Mouse (Mus musculus) hindbrain, postnatal 0 days (tissue): ENCODE results near the gene Retreg1. TPM values are rescaled to one million over a fixed set of nuclear protein-coding genes. Genes with fewer than 3 reads are reported as not detected.

Experiments used
- ATAC-seq: fragments of 200-750 bp; cut with Nextera tagmentation; 2 replicates; pipeline ENCODE4 v1.8.0; 2017; ENCODE audit warnings: mild to moderate bottlenecking, moderate TSS enrichment, moderate library complexity
- DNase-seq: peaks from one replicate; pipeline ENCODE4 v3.0.0-alpha.2; 2015; ENCODE audit warnings: low spot score
- H3K27ac ChIP-seq: fragments of 300-500 bp; sonication (generic); 2 replicates; pipeline ENCODE4 v1.5.1; 2014; ENCODE audit warnings: mild to moderate bottlenecking
- H3K27me3 ChIP-seq: fragments of 300-500 bp; sonication (generic); 2 replicates; pipeline ENCODE4 v1.6.1; 2014; ENCODE audit warnings: low read length, mixed read lengths; ENCODE audit not compliant: insufficient read depth
- H3K36me3 ChIP-seq: fragments of 300-500 bp; sonication (generic); 2 replicates; pipeline ENCODE4 v1.6.1; 2014; ENCODE audit warnings: low read length, mixed read lengths; ENCODE audit not compliant: insufficient read depth
- H3K4me1 ChIP-seq: fragments of 300-500 bp; sonication (generic); 2 replicates; pipeline ENCODE4 v1.6.1; 2014; ENCODE audit warnings: antibody characterized with exemption, low read length, mixed read lengths; ENCODE audit not compliant: insufficient read depth
- H3K4me2 ChIP-seq: fragments of 300-500 bp; sonication (generic); 2 replicates; pipeline ENCODE4 v1.6.1; 2014; ENCODE audit warnings: low read depth, mild to moderate bottlenecking, low read length, moderate library complexity, mixed read lengths
- H3K4me3 ChIP-seq: fragments of 300-500 bp; sonication (generic); 2 replicates; pipeline ENCODE4 v1.5.1; 2014; ENCODE audit warnings: low read length
- H3K9ac ChIP-seq: fragments of 300-500 bp; sonication (generic); replicated peaks from 2 replicates; pipeline ENCODE4 v1.6.1; 2014; ENCODE audit warnings: mild to moderate bottlenecking, low read length, moderate library complexity, mixed read lengths
- H3K9me3 ChIP-seq: fragments of 300-500 bp; sonication (generic); 2 replicates; pipeline ENCODE4 v1.6.1; 2016; ENCODE audit warnings: low read length, mixed read lengths
- CTCF ChIP-seq: IDR thresholded peaks from 2 replicates; pipeline ENCODE4 v1.5.1; 2016; ENCODE audit warnings: antibody characterized with exemption, control low read depth, low read depth
- WGBS: fragments of 180-500 bp; shearing (Covaris S2); extraction: QIAGEN DNeasy Blood & Tissue Kit; methylation state at CpG from one replicate; pipeline ENCODE4 v1.1.7; 2014; 5-methylcytosine and 5-hydroxymethylcytosine counted together
- polyA plus RNA-seq: library from polyadenylated mRNA; unstranded; fragments of >200 nt; fragmentation: Nextera tagmentation; extraction: Ambion mirVana; gene quantifications from 2 replicates; pipeline ENCODE4 v1.2.1, GENCODE M21; 2015
- total RNA-seq: library from RNA; depleted of rRNA; stranded (reverse); fragments of >200 nt; gene quantifications from 2 replicates; pipeline ENCODE4 v1.2.3, GENCODE M21; 2014

Gene Retreg1
- total and polyA plus RNA-seq, 2 experiments from 2014 or later, result 21.0 to 31.7 TPM

GRCm38 (mm10) chr15:25938496-25938895, 95.5 kb downstream of the Retreg1 start:
- Histone ChIP-seq H3K36me3 (no peaks in the 10 kb centered on the region), H3K9me3 (no peaks in the 10 kb centered on the region), H3K4me3 (no peak overlapping the region), H3K9ac (no peak overlapping the region), H3K27me3 (no peaks in the 10 kb centered on the region), H3K4me1 (no peaks in the 10 kb centered on the region), H3K27ac (no peak overlapping the region), H3K4me2 (no peak overlapping the region)
- ATAC-seq, result no peak
- no peak for TF ChIP-seq CTCF
- no peak for DNase-seq
- WGBS, result 89% methylated on average over 7 of the region's 7 CpGs

GRCm38 (mm10) chr15:25940397-25941377, 97.7 kb downstream of the Retreg1 start:
- H3K4me2 ChIP-seq, result peak overlapping the region; percentile 8; the same call in 1 of the 2 replicates
- no peaks in the 10 kb centered on the region for H3K9me3 ChIP-seq
- ATAC-seq (no peak), DNase-seq (no peak)
- no peaks in the 10 kb centered on the region for H3K27me3 ChIP-seq
- no peak overlapping the region for H3K4me3 ChIP-seq
- whole genome bisulfite sequencing, result 42% methylated on average over 24 of the region's 24 CpGs
- no peaks in the 10 kb centered on the region for H3K36me3 ChIP-seq
- H3K4me1 ChIP-seq, result no peaks in the 10 kb centered on the region
- H3K9ac ChIP-seq, result no peak overlapping the region
- no peak overlapping the region for H3K27ac ChIP-seq
- no peak for TF ChIP-seq CTCF

GRCm38 (mm10) chr15:25941514-25941913, 98.5 kb downstream of the Retreg1 start:
- Histone ChIP-seq H3K9me3 (no peaks in the 10 kb centered on the region), H3K4me3 (no peak overlapping the region), H3K4me1 (no peaks in the 10 kb centered on the region), H3K9ac (no peak overlapping the region), H3K27me3 (no peaks in the 10 kb centered on the region), H3K4me2 (no peak overlapping the region), H3K27ac (no peak overlapping the region), H3K36me3 (no peaks in the 10 kb centered on the region)
- WGBS, result 65% methylated on average over 11 of the region's 11 CpGs
- no peak for ATAC-seq
- TF ChIP-seq CTCF, result no peak
- DNase-seq, result no peak

- 60% methylated on average over 4 of the region's 4 CpGs for WGBS
- no peaks in the 10 kb centered on the region for H3K9me3 ChIP-seq
- ATAC-seq (no peak), DNase-seq (no peak)
- H3K9ac ChIP-seq, result no peak overlapping the region
- H3K27ac ChIP-seq, result no peak overlapping the region
- no peaks in the 10 kb centered on the region for H3K27me3 ChIP-seq
- no peaks in the 10 kb centered on the region for H3K36me3 ChIP-seq
- no peaks in the 10 kb centered on the region for H3K4me1 ChIP-seq
- no peak overlapping the region for H3K4me3 ChIP-seq
- H3K4me2 ChIP-seq, result no peak overlapping the region
- no peak for TF ChIP-seq CTCF
Measured at GRCm38 (mm10) chr15:25942415-25942814, 99.4 kb downstream of the Retreg1 start.

GRCm38 (mm10) chr15:25943386-25944137, 100.6 kb downstream of the Retreg1 start:
- Histone ChIP-seq H3K4me2 (no peak overlapping the region), H3K4me1 (no peaks in the 10 kb centered on the region), H3K4me3 (no peak overlapping the region), H3K36me3 (no peaks in the 10 kb centered on the region), H3K9ac (no peak overlapping the region), H3K9me3 (no peaks in the 10 kb centered on the region), H3K27me3 (no peaks in the 10 kb centered on the region), H3K27ac (no peak overlapping the region)
- ATAC-seq, result no peak
- TF ChIP-seq CTCF, result no peak
- no peak for DNase-seq
- WGBS, result 91% methylated on average over 15 of the region's 15 CpGs

- Histone ChIP-seq H3K27ac (no peak overlapping the region), H3K9ac (no peak overlapping the region), H3K4me2 (no peak overlapping the region), H3K36me3 (no peaks in the 10 kb centered on the region), H3K9me3 (no peaks in the 10 kb centered on the region), H3K27me3 (no peaks in the 10 kb centered on the region), H3K4me3 (no peak overlapping the region), H3K4me1 (no peaks in the 10 kb centered on the region)
- no peak for TF ChIP-seq CTCF
- ATAC-seq, result no peak
- WGBS, result 87% methylated on average over 8 of the region's 8 CpGs
- DNase-seq, result no peak
Measured at GRCm38 (mm10) chr15:25945224-25945623, 102.2 kb downstream of the Retreg1 start.
